Mouse (Mus musculus) CH12.LX (cell line): ENCODE results near the gene Npas3.

Experiments
- CTCF ChIP-seq, 2 experiments: IDR thresholded peaks in 1 of 2; conservative IDR thresholded peaks in 1 of 2; 2 replicates each; pipeline ENCODE4 v1.5.1; 2011 to 2012; ENCODE audit warnings: low read depth in 2 of 2, low read length in 2 of 2, improper control_type of control experiment in 1 of 2, inconsistent platforms in 1 of 2, mild to moderate bottlenecking in 1 of 2, moderate library complexity in 1 of 2
- HCFC1 ChIP-seq: IDR thresholded peaks from 2 replicates; pipeline ENCODE4 v1.6.1; 2012; ENCODE audit warnings: low read depth, mild to moderate bottlenecking, inconsistent platforms, low read length, improper control_type of control experiment
- MAFK ChIP-seq: IDR thresholded peaks from 2 replicates; pipeline ENCODE4 v1.6.1; 2011; ENCODE audit warnings: low read length, improper control_type of control experiment; ENCODE audit not compliant: insufficient replicate concordance

- no peak for TF ChIP-seq HCFC1
- TF ChIP-seq MAFK: no peak
- TF ChIP-seq CTCF (conservative IDR thresholded peaks at IDR 0.05 in 1 of 2, IDR thresholded peaks at IDR 0.05 in 1 of 2; ENCODE audit: low read depth in 2 of 2, low read length in 2 of 2): no peak
Observed at GRCm38 (mm10) chr12:53247491-53248035, 914 bp upstream of the Npas3 start.
